Mouse (Mus musculus): Measurements from ENCODE around the gene Olfr432.
"Not testable (repeated sequence)": the region's sequence is repeated elsewhere in the genome, so short reads cannot be mapped to it uniquely, and the experiment has no call there.

Olfr432 gene

GRCm38 (mm10) chr1:174048893-174049292 lies at the start of gene Olfr432:
Gene Olfr432, plus strand, starts transcription at chr1:174049205.
- no peak for DNase-seq (ENCODE audit: low spot score in 2 of 2)

GRCm38 (mm10) chr1:174004352-174005109 lies 44.5 kb upstream of the Olfr432 start:
- DNase-seq (ENCODE audit: low spot score in 2 of 2) = not testable (repeated sequence)

DNA sequence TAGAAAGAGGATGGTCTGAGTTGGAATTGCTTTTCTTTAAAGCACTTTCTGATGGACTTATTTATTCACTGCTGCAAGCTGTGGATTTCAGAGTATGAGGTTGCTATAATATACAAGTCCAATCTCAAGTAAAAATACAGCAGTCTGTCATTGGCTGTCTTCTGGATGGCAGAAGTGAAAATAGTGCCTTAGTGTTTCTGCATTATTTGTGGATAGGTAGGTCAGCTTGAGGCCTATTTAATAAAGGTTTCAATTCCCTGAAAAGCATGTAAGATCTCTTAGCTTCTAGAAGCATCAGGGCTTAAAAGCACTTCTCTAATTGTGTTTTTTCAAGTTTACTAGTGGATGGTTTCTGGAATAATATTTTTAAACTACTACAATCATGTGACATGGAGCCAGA lies 42.0 kb upstream of the Olfr432 start:
- DNase-seq (ENCODE audit: low spot score in 2 of 2) = not testable (repeated sequence)

DNA sequence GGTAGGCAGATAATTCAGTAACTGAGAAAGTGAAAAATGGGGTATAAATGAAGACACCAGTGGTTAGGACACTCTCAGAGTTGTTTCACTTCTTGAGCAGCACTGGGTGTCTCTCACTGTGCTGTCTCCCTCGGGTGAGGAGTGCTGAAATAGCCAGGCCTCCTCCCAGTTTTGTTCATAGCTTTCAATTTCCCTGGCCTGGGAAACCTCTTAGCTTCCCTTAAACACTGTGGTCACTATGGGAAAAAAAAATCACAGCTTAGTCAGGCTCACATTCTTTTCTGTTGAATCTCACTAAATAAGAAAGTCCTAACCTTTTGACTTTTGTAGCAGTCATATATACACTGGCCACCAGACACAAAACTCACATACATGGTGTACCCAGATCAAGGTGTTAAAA lies 17.3 kb upstream of the Olfr432 start, which contains the start of gene Ifi205:
TSS of gene Ifi205 (minus strand) at position 113 of the 400 bp plus-strand sequence.
- no peak for DNase-seq (ENCODE audit: low spot score in 2 of 2)

GRCm38 (mm10) chr1:174035841-174036240 lies 13.2 kb upstream of the Olfr432 start:
- DNase-seq (ENCODE audit: low spot score in 2 of 2) = no peak

DNA sequence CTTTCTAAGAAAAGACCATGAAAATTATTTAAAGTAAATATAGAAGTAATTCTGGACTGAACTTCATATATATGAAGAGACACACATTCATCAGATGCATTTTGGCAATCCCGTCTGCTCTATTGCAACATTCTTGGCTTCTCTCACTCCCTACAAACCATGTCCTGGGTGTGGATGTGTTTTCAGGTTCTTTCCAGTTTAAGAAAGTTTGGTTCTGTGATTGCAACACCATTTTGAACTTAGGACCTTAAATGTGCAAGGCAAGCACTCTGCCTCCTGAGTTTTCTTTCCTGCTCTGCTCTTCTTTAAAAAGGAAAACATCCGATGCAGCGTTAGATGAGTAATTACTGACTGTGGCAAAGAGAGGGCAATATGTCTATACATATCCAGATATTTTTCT lies 10.5 kb upstream of the Olfr432 start:
- DNase-seq (ENCODE audit: low spot score in 2 of 2) = no peak

DNA sequence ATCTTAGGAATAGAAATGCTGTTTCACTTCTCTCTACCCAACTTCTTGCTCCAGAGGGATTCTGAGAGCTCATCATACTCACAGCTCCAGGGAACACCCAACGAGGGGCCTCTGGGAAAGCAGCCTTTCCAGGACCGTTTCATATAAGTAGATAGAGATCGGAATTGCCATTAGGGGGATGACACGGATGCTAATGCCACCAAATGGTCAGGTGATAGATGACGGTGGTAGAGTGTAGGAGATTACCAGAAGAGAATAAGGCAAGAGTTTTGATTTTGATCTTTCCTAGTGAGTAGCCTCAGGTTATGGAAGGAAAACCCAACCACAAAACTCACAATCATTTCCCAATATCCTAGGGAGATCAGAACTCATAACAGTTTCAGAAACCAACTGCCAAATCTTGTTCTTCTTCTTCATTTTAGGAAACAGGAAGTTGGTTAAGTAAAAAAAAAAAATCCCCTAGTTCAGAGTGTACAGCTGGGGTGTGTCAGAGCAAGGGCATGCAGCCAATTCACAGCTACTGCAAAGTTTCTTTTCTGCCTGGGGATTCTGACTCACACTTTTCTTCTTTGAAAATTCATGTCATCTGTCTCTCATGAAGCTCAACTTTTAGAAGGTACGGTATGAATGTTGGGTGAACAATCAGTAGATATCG lies 8.4 kb upstream of the Olfr432 start, which contains the start of gene Olfr433:
TSS of gene Olfr433 (plus strand) at position 183 of the 655 bp plus-strand sequence.
- DNase-seq (ENCODE audit: low spot score in 2 of 2) = no peak

DNA sequence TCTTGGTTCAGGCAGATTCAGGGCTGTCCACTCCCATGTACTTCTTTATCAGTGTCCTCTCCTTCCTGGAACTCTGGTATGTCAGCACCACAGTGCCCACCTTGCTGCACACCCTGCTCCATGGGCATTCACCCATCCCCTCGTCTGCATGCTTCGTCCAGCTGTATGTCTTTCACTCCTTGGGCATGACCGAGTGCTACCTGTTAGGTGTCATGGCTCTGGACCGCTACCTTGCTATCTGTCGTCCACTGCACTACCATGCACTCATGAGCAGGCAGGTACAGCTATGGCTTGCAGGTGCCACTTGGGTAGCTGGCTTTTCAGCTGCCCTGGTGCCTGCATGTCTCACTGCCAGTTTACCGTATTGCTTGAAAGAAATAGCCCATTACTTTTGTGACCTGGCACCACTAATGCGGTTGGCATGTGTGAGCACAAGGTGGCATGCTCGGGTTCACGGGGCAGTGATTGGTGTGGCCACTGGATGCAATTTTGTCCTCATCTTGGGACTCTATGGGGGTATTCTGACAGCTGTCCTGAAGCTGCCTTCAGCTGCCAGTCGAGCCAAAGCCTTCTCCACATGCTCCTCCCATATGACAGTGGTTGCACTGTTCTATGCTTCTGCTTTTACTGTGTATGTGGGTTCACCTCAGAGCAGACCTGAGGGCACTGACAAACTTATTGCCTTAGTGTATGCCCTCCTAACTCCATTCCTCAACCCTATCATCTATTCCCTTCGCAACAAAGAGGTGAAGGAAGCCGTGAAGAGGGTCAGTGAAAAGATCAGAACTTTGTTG lies 6.7 kb upstream of the Olfr432 start:
- not testable (repeated sequence) for DNase-seq (ENCODE audit: low spot score in 2 of 2)

DNA sequence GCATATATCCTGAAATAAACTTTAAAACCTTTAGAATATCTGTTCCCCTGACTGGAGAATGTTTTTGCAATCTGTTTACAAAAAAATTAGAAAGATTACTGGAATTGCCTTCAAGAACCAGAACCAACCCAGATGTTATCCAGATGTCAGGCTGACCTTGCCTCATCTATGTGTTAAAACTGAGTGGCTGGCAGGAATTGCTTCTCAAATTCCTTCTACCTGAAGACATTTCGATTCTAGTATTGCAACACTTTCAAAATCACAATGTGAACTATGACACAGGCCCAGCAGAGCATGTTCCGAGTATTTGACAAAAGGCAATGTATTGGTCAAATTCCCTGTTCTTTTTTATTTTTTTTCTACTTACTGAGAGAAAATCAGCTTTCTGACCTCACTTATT lies 4.6 kb upstream of the Olfr432 start:
- DNase-seq (ENCODE audit: low spot score in 2 of 2) = no peak

- DNase-seq (ENCODE audit: low spot score in 2 of 2) = not testable (repeated sequence)
These were observed 778 bp upstream of the Olfr432 start for GRCm38 (mm10) chr1:174048227-174048626.

DNA sequence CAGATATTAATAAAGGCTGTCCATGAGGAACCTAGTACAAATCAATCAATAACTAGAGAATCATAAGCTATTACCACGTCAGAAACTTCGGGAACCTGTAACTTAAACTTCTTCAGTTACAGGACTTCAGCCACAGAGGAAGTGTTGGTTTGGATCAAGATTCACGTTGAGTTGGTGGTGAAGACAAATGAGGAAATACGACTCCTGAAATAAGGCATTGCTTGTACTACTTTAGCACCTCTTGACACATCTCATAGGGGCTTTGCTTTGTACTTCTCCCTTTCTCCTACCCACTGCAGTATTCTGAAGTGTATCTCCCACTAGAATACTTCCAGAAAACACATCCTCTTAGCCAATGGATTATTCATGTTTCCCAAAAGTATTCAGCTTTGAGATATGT lies 352 bp downstream of the Olfr432 start:
- DNase-seq (ENCODE audit: low spot score in 2 of 2) = not testable (repeated sequence)

DNA sequence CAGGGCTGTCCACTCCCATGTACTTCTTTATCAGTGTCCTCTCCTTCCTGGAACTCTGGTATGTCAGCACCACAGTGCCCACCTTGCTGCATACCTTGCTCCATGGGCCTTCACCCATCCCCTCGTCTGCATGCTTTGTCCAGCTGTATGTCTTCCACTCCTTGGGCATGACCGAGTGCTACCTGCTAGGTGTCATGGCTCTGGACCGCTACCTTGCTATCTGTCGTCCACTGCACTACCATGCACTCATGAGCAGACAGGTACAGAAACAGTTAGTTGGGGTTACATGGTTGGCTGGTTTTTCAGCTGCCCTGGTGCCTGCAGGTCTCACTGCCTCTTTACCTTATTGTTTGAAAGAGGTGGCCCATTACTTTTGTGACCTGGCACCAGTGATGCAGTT lies 1.5 kb downstream of the Olfr432 start:
- DNase-seq (ENCODE audit: low spot score in 2 of 2) = no peak

- no peak for DNase-seq (ENCODE audit: low spot score in 2 of 2)
These were observed 2.5 kb downstream of the Olfr432 start for GRCm38 (mm10) chr1:174051515-174051914.

DNA sequence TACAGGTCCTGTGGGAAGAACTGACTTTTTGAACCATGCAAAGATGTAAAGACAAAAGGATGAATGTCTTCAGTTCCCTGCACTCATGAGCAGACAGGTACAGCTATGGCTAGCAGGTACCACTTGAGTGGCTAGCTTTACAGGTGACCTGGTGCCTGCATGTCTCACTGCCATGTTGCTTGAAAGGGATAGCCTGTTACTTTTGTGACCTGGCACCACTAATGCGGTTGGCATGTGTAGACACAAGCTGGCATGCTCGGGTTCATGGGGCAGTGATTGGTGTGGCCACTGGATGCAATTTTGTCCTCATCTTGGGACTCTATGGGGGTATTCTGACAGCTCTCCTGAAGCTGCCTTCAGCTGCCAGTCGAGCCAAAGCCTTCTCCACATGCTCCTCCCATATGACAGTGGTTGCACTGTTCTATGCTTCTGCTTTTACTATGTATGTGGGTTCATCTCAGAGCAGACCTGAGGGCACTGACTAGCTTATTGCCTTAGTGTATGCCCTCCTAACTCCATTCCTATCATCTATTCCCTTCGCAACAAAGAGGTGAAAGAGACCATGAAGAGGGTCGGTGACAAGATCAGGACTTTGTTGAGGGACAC lies 3.0 kb downstream of the Olfr432 start:
- DNase-seq (ENCODE audit: low spot score in 2 of 2) = no peak

GRCm38 (mm10) chr1:174052981-174053380 lies 4.0 kb downstream of the Olfr432 start:
- no peak for DNase-seq (ENCODE audit: low spot score in 2 of 2)

DNA sequence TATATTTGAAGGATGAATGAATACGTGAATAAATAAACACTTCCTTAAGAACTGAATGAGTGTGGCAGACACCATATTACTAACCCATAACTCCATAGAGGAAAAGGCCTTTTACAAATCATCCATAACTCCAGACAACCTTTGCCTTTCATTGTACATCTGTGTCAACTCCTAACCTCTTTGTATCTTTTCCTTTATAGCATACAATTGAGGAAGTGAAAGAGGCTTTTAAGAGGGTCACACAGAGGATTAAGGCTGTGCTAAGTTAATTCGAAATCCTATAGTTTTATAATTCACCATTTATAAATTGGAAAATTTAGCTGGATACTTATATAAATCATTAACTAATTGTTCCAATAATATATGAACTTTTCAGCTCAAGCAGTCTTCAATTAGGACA lies 6.2 kb downstream of the Olfr432 start:
- DNase-seq (ENCODE audit: low spot score in 2 of 2) = no peak

DNA sequence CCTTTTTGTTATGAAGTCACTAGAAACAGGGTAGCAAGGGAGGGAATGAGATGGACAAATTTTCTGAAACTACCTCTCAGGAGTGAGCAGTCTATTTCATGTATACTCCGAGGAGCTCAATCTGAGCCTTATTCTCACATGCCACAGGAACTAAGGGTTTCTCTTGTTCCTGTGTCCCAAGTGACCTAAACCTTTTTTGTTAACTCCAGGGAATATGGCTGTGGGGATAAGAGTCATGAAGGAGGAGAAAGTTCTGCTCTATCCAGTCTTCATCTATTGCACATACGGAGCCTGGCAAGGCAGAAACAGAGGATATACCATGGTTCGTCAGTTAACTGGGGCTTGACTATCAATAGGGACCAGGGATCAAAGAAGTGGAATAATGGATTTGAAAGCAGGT lies 17.3 kb downstream of the Olfr432 start, which contains the start of gene Olfr430:
TSS of gene Olfr430 (plus strand) at position 301 of the 400 bp plus-strand sequence.
- DNase-seq (ENCODE audit: low spot score in 2 of 2) = no peak

- no peak for DNase-seq (ENCODE audit: low spot score in 2 of 2)
These were observed 35.0 kb downstream of the Olfr432 start, which contains the start of gene Olfr429 for GRCm38 (mm10) chr1:174084031-174084430. Gene Olfr429, plus strand, starts transcription at chr1:174084331.

DNA sequence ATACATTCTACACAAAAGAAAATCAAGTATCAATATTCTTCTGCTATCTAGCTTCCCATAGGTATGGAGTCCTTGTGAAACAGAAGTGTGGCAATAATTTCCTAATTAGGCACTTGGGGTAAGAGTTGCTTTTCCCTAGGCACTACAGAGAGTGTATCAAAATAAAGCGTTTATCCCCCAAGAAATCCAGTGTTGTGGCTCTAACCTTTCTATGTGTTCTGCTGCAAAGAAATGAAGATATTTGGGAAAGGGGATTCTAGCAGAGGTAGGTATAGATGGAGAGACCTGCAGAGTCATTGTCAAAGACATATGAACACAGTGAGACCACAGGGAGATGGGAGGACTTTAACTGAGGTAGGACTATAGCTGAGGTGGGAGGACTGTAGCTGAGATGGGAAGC lies 47.6 kb downstream of the Olfr432 start, which contains the start of gene Olfr427:
TSS of gene Olfr427 (plus strand) at position 301 of the 400 bp plus-strand sequence.
- DNase-seq (ENCODE audit: low spot score in 2 of 2) = no peak

- no peak for DNase-seq (ENCODE audit: low spot score in 2 of 2)
These were observed 54.7 kb downstream of the Olfr432 start for GRCm38 (mm10) chr1:174103735-174104134.

Data from frontal cortex, postnatal 25 days (tissue).